12 mouse cellular contexts compared by ENCODE assay signal in the genomic region with DNA sequence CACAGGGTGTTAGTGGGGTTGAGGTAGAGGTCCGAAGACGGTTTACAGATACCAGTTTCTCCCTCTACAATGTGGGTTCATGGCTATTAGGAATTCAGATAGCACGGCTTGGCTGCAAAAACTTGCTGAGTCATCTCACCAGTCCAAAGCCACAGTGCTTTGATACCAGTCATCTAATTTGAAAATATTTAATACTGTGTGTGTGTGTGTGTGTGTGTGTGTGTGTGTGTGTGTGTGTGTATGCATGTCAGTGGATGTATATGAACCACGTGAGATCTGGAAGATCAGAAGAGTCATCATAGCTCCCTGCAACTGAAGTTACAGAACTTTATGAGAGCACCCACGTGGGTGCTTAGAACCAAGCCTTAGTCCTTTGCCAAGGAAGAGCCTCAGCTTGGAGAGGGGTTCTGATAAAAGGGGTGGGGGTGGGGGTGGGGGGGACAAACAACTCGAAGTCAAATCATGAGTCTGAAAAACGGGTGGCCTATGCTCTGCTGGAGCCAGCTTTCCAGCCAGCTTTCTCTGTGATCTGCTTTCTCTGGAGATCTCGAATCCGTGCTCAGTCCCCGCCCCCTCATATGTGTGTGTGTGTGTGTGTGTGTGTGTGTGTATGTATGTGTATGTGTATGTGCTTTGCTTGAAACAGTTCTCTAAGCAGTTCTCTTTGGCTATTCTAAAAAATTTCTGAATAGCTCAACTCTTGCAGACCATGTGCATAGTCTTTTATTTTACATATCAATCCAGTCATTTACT. TPM values are rescaled to one million over a fixed set of nuclear protein-coding genes. Genes with fewer than 3 reads are reported as not detected.
DNase-seq lines count a peak whose midpoint lies in the region; ATAC-seq and TF ChIP-seq lines count a peak whose summit lies in the region.
"Had no signal": no experiment of that assay in that cellular context is flagged by ENCODE, and none has a peak within 500 bp of the region (broad histone marks: within the 10 kb centered on the region; RNA-seq: fewer than 3 reads in every experiment).

No protein-coding gene starts in this region.

- H3K4me1 ChIP-seq in forebrain, embryonic 12.5 days = peaks cover 29% of the 10 kb centered on the region
- H3K4me1 ChIP-seq in forebrain, embryonic 16.5 days (replicated peaks; ENCODE audit: control insufficient read depth, insufficient read depth, low read length) = peaks cover 19% of the 10 kb centered on the region
- peaks cover 37% of the 10 kb centered on the region for H3K4me1 ChIP-seq in midbrain, embryonic 10.5 days
- H3K4me1 ChIP-seq in midbrain, postnatal 0 days (ENCODE audit: insufficient read depth, low read length) = no peaks in the 10 kb centered on the region
- H3K4me1 ChIP-seq in neural tube, embryonic 15.5 days = peaks cover 25% of the 10 kb centered on the region

- no peak overlapping the region for H3K4me3 ChIP-seq in forebrain, embryonic 12.5 days (replicated peaks)
- H3K4me3 ChIP-seq in forebrain, embryonic 16.5 days (replicated peaks; ENCODE audit: low read length) = no peak overlapping the region
- 0 out of 2 replicates have a peak overlapping the region, but pooled peaks have one; percentile 1 for H3K4me3 ChIP-seq in midbrain, embryonic 10.5 days
- no peak overlapping the region for H3K4me3 ChIP-seq in midbrain, postnatal 0 days (ENCODE audit: low read depth, low read length)
- H3K4me3 ChIP-seq in neural tube, embryonic 15.5 days (replicated peaks) = no peak overlapping the region
- H3K4me3 ChIP-seq: neural tube, embryonic 12.5 days had no signal

- no peak for TF ChIP-seq CTCF in midbrain, postnatal 0 days (IDR thresholded peaks at IDR 0.05)

- H3K27me3 ChIP-seq in forebrain, embryonic 12.5 days = no peaks in the 10 kb centered on the region
- no peaks in the 10 kb centered on the region for H3K27me3 ChIP-seq in forebrain, embryonic 16.5 days (replicated peaks; ENCODE audit: control insufficient read depth, insufficient read depth, low read length)
- no peaks in the 10 kb centered on the region for H3K27me3 ChIP-seq in midbrain, embryonic 10.5 days (ENCODE audit: low read depth, poor library complexity, severe bottlenecking)
- H3K27me3 ChIP-seq in midbrain, postnatal 0 days (ENCODE audit: insufficient read depth, low read length) = no peaks in the 10 kb centered on the region
- H3K27me3 ChIP-seq in neural tube, embryonic 15.5 days (replicated peaks) = no peaks in the 10 kb centered on the region
- H3K27me3 ChIP-seq: neural tube, embryonic 12.5 days had no signal

- DNase-seq in midbrain, embryonic 10.5 days (ENCODE audit: low spot score) = no peak
- no peak for DNase-seq in midbrain, postnatal 0 days (ENCODE audit: low spot score)
- no peak for DNase-seq in right cerebral cortex, postnatal 36 days (ENCODE audit: low spot score in 2 of 2)
- DNase-seq in ovary, postnatal 10 days (ENCODE audit: low spot score) = no peak
- DNase-seq: cerebellum, adult 9-11 months; kidney, adult 8-10 months had no signal

- H3K9me3 ChIP-seq in forebrain, embryonic 12.5 days = no peaks in the 10 kb centered on the region
- no peaks in the 10 kb centered on the region for H3K9me3 ChIP-seq in forebrain, embryonic 16.5 days (ENCODE audit: control insufficient read depth, low read length)
- H3K9me3 ChIP-seq in midbrain, embryonic 10.5 days (replicated peaks) = no peaks in the 10 kb centered on the region
- H3K9me3 ChIP-seq in midbrain, postnatal 0 days (ENCODE audit: low read length) = no peaks in the 10 kb centered on the region
- H3K9me3 ChIP-seq in neural tube, embryonic 15.5 days (replicated peaks) = no peaks in the 10 kb centered on the region
- H3K9me3 ChIP-seq: G1E; neural tube, embryonic 12.5 days had no signal

- no peak for ATAC-seq in forebrain, embryonic 12.5 days (ENCODE audit: low FRiP score)
- no peak for ATAC-seq in forebrain, embryonic 16.5 days
- no peak for ATAC-seq in midbrain, postnatal 0 days (ENCODE audit: low FRiP score)
- peak; percentile 42; the same call in 1 of the 2 replicates for ATAC-seq in erythroblast, adult 5-6 weeks (replicated peaks; ENCODE audit: low FRiP score, poor library complexity, severe bottlenecking)
- ATAC-seq in neural tube, embryonic 15.5 days (ENCODE audit: low FRiP score) = no peak

- 59% methylated on average over 10 of the region's 10 CpGs for WGBS in forebrain, embryonic 12.5 days
- 44% methylated on average over 10 of the region's 10 CpGs for WGBS in forebrain, embryonic 16.5 days
- WGBS in midbrain, embryonic 10.5 days = 67% methylated on average over 10 of the region's 10 CpGs
- 41% methylated on average over 10 of the region's 10 CpGs for WGBS in midbrain, postnatal 0 days
- 57% methylated on average over 10 of the region's 10 CpGs for WGBS in neural tube, embryonic 15.5 days

- H3K9ac ChIP-seq in forebrain, embryonic 12.5 days = no peak overlapping the region
- H3K9ac ChIP-seq in forebrain, embryonic 16.5 days (replicated peaks; ENCODE audit: low read depth, low read length) = no peak overlapping the region
- H3K9ac ChIP-seq in midbrain, postnatal 0 days (replicated peaks; ENCODE audit: low read length, poor library complexity, severe bottlenecking) = no peak overlapping the region
- no peak overlapping the region for H3K9ac ChIP-seq in neural tube, embryonic 15.5 days (replicated peaks)
- H3K9ac ChIP-seq: neural tube, embryonic 12.5 days had no signal

- no peaks in the 10 kb centered on the region for H3K36me3 ChIP-seq in forebrain, embryonic 12.5 days (replicated peaks)
- H3K36me3 ChIP-seq in forebrain, embryonic 16.5 days (ENCODE audit: control insufficient read depth, insufficient read depth) = no peaks in the 10 kb centered on the region
- peaks cover 5% of the 10 kb centered on the region; the same call in 1 of the 2 replicates for H3K36me3 ChIP-seq in midbrain, embryonic 10.5 days
- H3K36me3 ChIP-seq in midbrain, postnatal 0 days (ENCODE audit: insufficient read depth, low read length) = no peaks in the 10 kb centered on the region
- H3K36me3 ChIP-seq in neural tube, embryonic 15.5 days = no peaks in the 10 kb centered on the region
- H3K36me3 ChIP-seq: G1E; neural tube, embryonic 12.5 days had no signal

- no peak overlapping the region for H3K27ac ChIP-seq in forebrain, embryonic 12.5 days
- no peak overlapping the region for H3K27ac ChIP-seq in forebrain, embryonic 16.5 days (ENCODE audit: low read length)
- no peak overlapping the region for H3K27ac ChIP-seq in midbrain, embryonic 10.5 days (replicated peaks)
- H3K27ac ChIP-seq in midbrain, postnatal 0 days (ENCODE audit: low read depth, low read length) = no peak overlapping the region
- no peak overlapping the region for H3K27ac ChIP-seq in neural tube, embryonic 15.5 days (replicated peaks)
- H3K27ac ChIP-seq: neural tube, embryonic 12.5 days had no signal

- H3K4me2 ChIP-seq in forebrain, embryonic 12.5 days = peak overlapping the region; percentile 6; the same call in 1 of the 2 replicates
- H3K4me2 ChIP-seq in forebrain, embryonic 16.5 days (ENCODE audit: low read length) = no peak overlapping the region
- no peak overlapping the region for H3K4me2 ChIP-seq in midbrain, postnatal 0 days (ENCODE audit: low read depth, low read length, poor library complexity, severe bottlenecking)
- H3K4me2 ChIP-seq in neural tube, embryonic 15.5 days = 0 out of 2 replicates have a peak overlapping the region, but pooled peaks have one; percentile 11

RNA-seq across cellular contexts. Expression of gene 1190002N15Rik, which starts 2.6 kb away (rescaled TPM):
- 6.1 and 11.1 TPM in 2 replicates for polyA plus RNA-seq in forebrain, embryonic 12.5 days (2016; fragmentation: Nextera tagmentation; extraction: Ambion mirVana)
- polyA plus RNA-seq in forebrain, embryonic 16.5 days (2015; fragmentation: Nextera tagmentation; extraction: Ambion mirVana) = 4.1 and 4.7 TPM in 2 replicates
- 6.6 and 6.7 TPM in 2 replicates for polyA plus RNA-seq in midbrain, embryonic 10.5 days (2016; fragmentation: Nextera tagmentation; extraction: Ambion mirVana)
- total RNA-seq in midbrain, postnatal 0 days (2014; rRNA removed) = 33.1 and 35.4 TPM in 2 replicates
- 7.8 and 8.9 TPM in 2 replicates for polyA plus RNA-seq in midbrain, postnatal 0 days (2015; fragmentation: Nextera tagmentation; extraction: Ambion mirVana)
- 4.6 and 11.1 TPM in 2 replicates for total RNA-seq in erythroblast, adult 5-6 weeks (2015; ENCODE audit: low replicate concordance)
- 7.5 and 8.9 TPM in 2 replicates for total RNA-seq in erythroblast, adult 5-6 weeks (2017; ENCODE audit: low replicate concordance)
- polyA plus RNA-seq in neural tube, embryonic 15.5 days (2015; fragmentation: Nextera tagmentation; extraction: Ambion mirVana) = 8.6 and 13.3 TPM in 2 replicates

Comparison
In these comparisons a context has a peak if more than half of its experiments do, and no peak if none do; other contexts are left out.
1. H3K4me2 ChIP-seq: peak in forebrain, embryonic 12.5 days (single experiment) and neural tube, embryonic 15.5 days (single experiment); none in forebrain, embryonic 16.5 days (single experiment) and midbrain, postnatal 0 days (single experiment).